Mouse (Mus musculus) forebrain, embryonic 15.5 days (tissue): ENCODE data around the gene Yipf7. TPM values are rescaled to one million over a fixed set of nuclear protein-coding genes. Genes with fewer than 3 reads are reported as not detected.

Experiments used
- ATAC-seq: fragments of 200-750 bp; cut with Nextera tagmentation; replicated peaks from 2 replicates; pipeline ENCODE4 v1.8.0; 2017; ENCODE audit warnings: mild to moderate bottlenecking, moderate TSS enrichment, moderate library complexity
- H3K27ac ChIP-seq: fragments of 300-500 bp; sonication (generic); replicated peaks from 2 replicates; pipeline ENCODE4 v1.5.1; 2015; ENCODE audit warnings: mild to moderate bottlenecking, inconsistent platforms
- H3K27me3 ChIP-seq: fragments of 300-500 bp; sonication (generic); 2 replicates; pipeline ENCODE4 v1.6.1; 2015; ENCODE audit warnings: inconsistent platforms
- H3K36me3 ChIP-seq: fragments of 300-500 bp; sonication (generic); 2 replicates; pipeline ENCODE4 v1.6.1; 2015; ENCODE audit warnings: mild to moderate bottlenecking, inconsistent platforms
- H3K4me1 ChIP-seq: fragments of 300-500 bp; sonication (generic); 2 replicates; pipeline ENCODE4 v1.6.1; 2015; ENCODE audit warnings: inconsistent platforms
- H3K4me2 ChIP-seq: fragments of 300-500 bp; sonication (generic); replicated peaks from 2 replicates; pipeline ENCODE4 v1.6.1; 2015; ENCODE audit warnings: mild to moderate bottlenecking, inconsistent platforms
- H3K4me3 ChIP-seq: fragments of 300-500 bp; sonication (generic); 2 replicates; pipeline ENCODE4 v1.5.1; 2015; ENCODE audit warnings: mild to moderate bottlenecking, inconsistent platforms
- H3K9ac ChIP-seq: fragments of 300-500 bp; sonication (generic); replicated peaks from 2 replicates; pipeline ENCODE4 v1.6.1; 2015; ENCODE audit warnings: mild to moderate bottlenecking, inconsistent platforms
- H3K9me3 ChIP-seq: fragments of 300-500 bp; sonication (generic); 2 replicates; pipeline ENCODE4 v1.6.1; 2016; ENCODE audit warnings: inconsistent platforms
- WGBS: fragments of 180-500 bp; shearing (Covaris S2); methylation state at CpG from one replicate; pipeline ENCODE4 v1.1.7; 2015; ENCODE audit warnings: mixed read lengths; 5-methylcytosine and 5-hydroxymethylcytosine counted together
- polyA plus RNA-seq: library from polyadenylated mRNA; unstranded; fragments of >200 nt; fragmentation: Nextera tagmentation; extraction: Ambion mirVana; gene quantifications from 2 replicates; pipeline ENCODE4 v1.2.1, GENCODE M21; 2015

The Yipf7 gene
- polyA plus RNA-seq, 1 experiment from 2014 or later = not detected

DNA sequence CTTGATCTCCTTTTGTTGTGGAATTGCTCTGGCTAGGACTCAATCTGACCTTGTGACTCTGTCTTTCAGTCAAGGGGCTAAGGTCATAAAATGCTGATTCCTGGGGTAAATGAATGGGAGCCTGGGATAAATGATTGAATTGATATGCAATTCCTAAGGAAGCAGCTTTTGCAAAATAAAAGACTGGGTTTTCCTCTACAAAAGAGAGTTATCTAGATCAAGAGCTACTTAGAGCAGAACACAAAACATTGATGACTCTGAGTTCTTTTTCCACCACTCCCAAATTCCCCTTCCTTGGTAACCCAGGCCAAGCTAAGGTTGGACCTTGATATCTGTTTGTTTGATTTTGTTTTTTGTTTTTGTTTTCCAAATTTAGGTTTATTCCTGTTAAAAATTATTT lies 53.4 kb downstream of the Yipf7 start:
- Histone ChIP-seq H3K9me3 (no peaks in the 10 kb centered on the region), H3K4me3 (no peak overlapping the region), H3K27ac (no peak overlapping the region), H3K9ac (no peak overlapping the region), H3K4me2 (no peak overlapping the region), H3K27me3 (no peaks in the 10 kb centered on the region), H3K4me1 (no peaks in the 10 kb centered on the region), H3K36me3 (no peaks in the 10 kb centered on the region)
- ATAC-seq = no peak

DNA sequence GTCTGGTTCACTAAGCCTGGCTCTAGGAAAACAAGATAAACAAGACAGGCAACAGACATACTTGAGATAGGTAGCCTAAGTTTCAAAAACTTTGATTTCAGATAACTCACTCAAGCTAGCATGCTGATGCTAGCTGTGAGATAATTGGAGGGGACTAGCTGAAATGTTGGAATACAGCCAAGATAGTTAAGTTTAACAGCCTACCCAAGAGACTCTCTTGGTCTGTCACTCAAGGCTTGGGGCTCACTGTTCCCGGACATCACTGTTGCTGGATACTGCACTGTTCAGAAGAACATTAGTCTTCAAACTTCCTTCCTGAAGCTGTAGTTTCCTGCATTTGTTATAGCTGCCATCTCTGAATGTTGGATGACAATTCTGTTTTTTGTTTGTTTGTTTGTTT lies 74.9 kb downstream of the Yipf7 start:
- no peaks in the 10 kb centered on the region for H3K36me3 ChIP-seq
- WGBS = 55% methylated on average over 1 of the region's 1 CpGs
- no peak overlapping the region for H3K9ac ChIP-seq
- no peak overlapping the region for H3K4me3 ChIP-seq
- H3K4me1 ChIP-seq = no peaks in the 10 kb centered on the region
- no peak for ATAC-seq
- H3K27me3 ChIP-seq = no peaks in the 10 kb centered on the region
- H3K4me2 ChIP-seq = no peak overlapping the region
- H3K9me3 ChIP-seq = no peaks in the 10 kb centered on the region
- H3K27ac ChIP-seq = no peak overlapping the region

Other genes with a start within 250 kb of the Yipf7 start
- gene Kctd8, start 201.0 kb downstream of the Yipf7 start, polyA plus RNA-seq = 5.9 and 6.6 TPM in 2 replicates
- 47.2 and 47.8 TPM in 2 replicates for gene Guf1, start 14.3 kb upstream of the Yipf7 start, polyA plus RNA-seq
- 34.3 and 37.4 TPM in 2 replicates for gene Gnpda2, start 49.7 kb upstream of the Yipf7 start, polyA plus RNA-seq